Mouse (Mus musculus) left cerebral cortex, postnatal 36 days (tissue): ENCODE data around the gene Itk. TPM values are rescaled to one million over a fixed set of nuclear protein-coding genes. Genes with fewer than 3 reads are reported as not detected.
A peak's percentile ranks its signal among the peaks of the same experiment; 100 is the strongest.

Experiments
- DNase-seq, 2 experiments: peaks; one replicate each; pipeline ENCODE4 v3.0.0; 2021 to 2022; ENCODE audit warnings: low spot score in 2 of 2, mixed read lengths in 1 of 2
- intact Hi-C: fragments of 180-260 bp; cut with DNase I; formaldehyde crosslinking; loops from one replicate; pipeline ENCODE4 v1.15.1; 2025
- total RNA-seq, 2 experiments: library from RNA; stranded (reverse); gene quantifications; 2 replicates each; pipeline ENCODE4 v1.2.3; 2021

Itk gene
- total RNA-seq, 2 experiments from 2014 or later, result 0.25 to 0.52 TPM

GRCm38 (mm10) chr11:46311703-46312522, 77.4 kb downstream of the Itk start:
- intact Hi-C loops, result loop anchor here (5.0 kb wide), 1 partner anchor 35 kb away; no protein-coding TSS in a partner anchor
- DNase-seq, result peak; percentile 65 to 73

GRCm38 (mm10) chr11:46311181-46311702, 78.1 kb downstream of the Itk start:
- intact Hi-C loops, result loop anchor here (5.0 kb wide), 1 partner anchor 34 kb away; no protein-coding TSS in a partner anchor
- peak in 1 of 2 experiments; percentile 43 for DNase-seq

- intact Hi-C loops, result loop anchor here (5.0 kb wide), 1 partner anchor 33 kb away; no protein-coding TSS in a partner anchor
- no peak for DNase-seq
Measured at GRCm38 (mm10) chr11:46310647-46311063, 78.7 kb downstream of the Itk start.

GRCm38 (mm10) chr11:46309808-46310555, 79.3 kb downstream of the Itk start:
- no peak for DNase-seq
- intact Hi-C loops, result loop anchor here (5.0 kb wide), 1 partner anchor 33 kb away; no protein-coding TSS in a partner anchor

GRCm38 (mm10) chr11:46309111-46309741, 80.1 kb downstream of the Itk start:
- peak in 1 of 2 experiments; percentile 40 for DNase-seq
- intact Hi-C loops, result no loop called here

- DNase-seq, result no peak
- intact Hi-C loops, result no loop called here
Measured at GRCm38 (mm10) chr11:46308271-46308974, 80.9 kb downstream of the Itk start.

GRCm38 (mm10) chr11:46307768-46308167, 81.5 kb downstream of the Itk start:
- no peak for DNase-seq
- intact Hi-C loops, result no loop called here

- intact Hi-C loops, result no loop called here
- DNase-seq, result no peak
Measured at GRCm38 (mm10) chr11:46306776-46307175, 82.5 kb downstream of the Itk start.

GRCm38 (mm10) chr11:46305881-46306520, 83.3 kb downstream of the Itk start:
- no peak for DNase-seq
- intact Hi-C loops, result no loop called here

GRCm38 (mm10) chr11:46304864-46305710, 84.2 kb downstream of the Itk start:
- intact Hi-C loops, result loop anchor here (5.0 kb wide), 1 partner anchor 38 kb away; no protein-coding TSS in a partner anchor
- DNase-seq, result no peak

GRCm38 (mm10) chr11:46304093-46304492, 85.2 kb downstream of the Itk start:
- intact Hi-C loops, result loop anchor here (5.0 kb wide), 1 partner anchor 37 kb away; no protein-coding TSS in a partner anchor
- DNase-seq, result no peak

- intact Hi-C loops, result loop anchor here (5.0 kb wide), 1 partner anchor 35 kb away; no protein-coding TSS in a partner anchor
- DNase-seq, result no peak
Measured at GRCm38 (mm10) chr11:46302471-46302870, 86.8 kb downstream of the Itk start.

- DNase-seq, result peak; percentile 67 to 78
- intact Hi-C loops, result loop anchor here (5.0 kb wide), 1 partner anchor 34 kb away; no protein-coding TSS in a partner anchor
Measured at GRCm38 (mm10) chr11:46301579-46302248, 87.6 kb downstream of the Itk start.

- no peak for DNase-seq
- intact Hi-C loops, result loop anchor here (5.0 kb wide), 1 partner anchor 33 kb away; no protein-coding TSS in a partner anchor
Measured at GRCm38 (mm10) chr11:46299901-46300300, 89.4 kb downstream of the Itk start.

GRCm38 (mm10) chr11:46298889-46299785, 90.2 kb downstream of the Itk start:
- intact Hi-C loops, result no loop called here

GRCm38 (mm10) chr11:46294390-46294789, 94.9 kb downstream of the Itk start:
- no peak for DNase-seq
- intact Hi-C loops, result no loop called here

More at GRCm38 (mm10) chr11:46298889-46299785, 90.2 kb downstream of the Itk start:
- peak; percentile 54 to 57 for DNase-seq
